Mouse (Mus musculus) left cerebral cortex, postnatal 36 days (tissue): ENCODE data around the gene Dock1. TPM values are rescaled to one million over a fixed set of nuclear protein-coding genes. Genes with fewer than 3 reads are reported as not detected.

Experiments
- DNase-seq, 2 experiments: peaks; one replicate each; pipeline ENCODE4 v3.0.0; 2021 to 2022; ENCODE audit warnings: low spot score in 2 of 2, mixed read lengths in 1 of 2
- intact Hi-C: fragments of 180-260 bp; cut with DNase I; formaldehyde crosslinking; loops from one replicate; pipeline ENCODE4 v1.15.1; 2025
- total RNA-seq, 2 experiments: library from RNA; stranded (reverse); gene quantifications; 2 replicates each; pipeline ENCODE4 v1.2.3; 2021

Dock1 gene
- total RNA-seq, 2 experiments from 2014 or later, result 20.3 to 22.8 TPM

- DNase-seq, result no peak
- intact Hi-C loops, result no loop called here
Observed at GRCm38 (mm10) chr7:134690806-134691205, 20.4 kb downstream of the Dock1 start.

DNA sequence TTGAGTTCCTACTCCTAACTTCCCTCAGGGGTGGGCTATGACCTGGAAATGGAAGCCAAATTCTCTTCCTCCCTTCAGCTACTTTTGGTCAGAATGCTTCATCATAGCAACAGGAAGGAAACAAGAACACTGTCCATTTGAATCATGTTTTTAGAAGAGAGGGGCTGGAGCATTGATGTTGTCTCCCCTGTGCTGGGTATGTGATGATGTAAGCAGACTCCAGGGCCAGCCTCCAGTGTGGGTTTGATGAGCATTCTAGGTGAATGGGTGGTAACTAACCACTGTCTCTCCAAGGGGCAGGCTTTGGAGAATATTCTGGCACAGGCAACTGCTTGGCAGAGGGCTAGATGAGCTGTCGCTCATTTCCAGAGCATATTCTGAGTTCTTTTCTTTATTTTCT is 22.9 kb downstream of the Dock1 start:
- DNase-seq, result no peak
- intact Hi-C loops, result no loop called here

DNA sequence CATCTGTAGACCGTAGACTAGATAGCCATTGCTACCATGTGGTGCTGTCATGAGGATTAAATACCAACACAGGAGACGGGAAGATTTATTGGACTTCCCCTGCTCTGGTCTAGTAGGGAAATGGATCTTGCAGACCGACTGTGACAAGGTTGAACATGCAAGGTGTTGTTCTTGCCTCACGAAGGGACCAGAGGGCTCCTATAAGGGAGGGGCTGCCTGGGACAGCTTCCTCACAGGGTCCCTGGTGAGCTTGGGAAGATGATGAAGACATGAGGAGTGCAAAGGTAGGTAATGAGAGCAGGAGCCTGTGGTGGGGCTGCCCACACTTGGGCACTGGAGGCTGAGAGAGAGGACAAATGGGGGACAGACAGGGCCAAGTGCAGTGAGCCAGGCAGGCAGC is 25.0 kb downstream of the Dock1 start:
- intact Hi-C loops, result no loop called here
- no peak for DNase-seq

GRCm38 (mm10) chr7:134696126-134696979 is 25.9 kb downstream of the Dock1 start:
- DNase-seq, result no peak
- intact Hi-C loops, result no loop called here

DNA sequence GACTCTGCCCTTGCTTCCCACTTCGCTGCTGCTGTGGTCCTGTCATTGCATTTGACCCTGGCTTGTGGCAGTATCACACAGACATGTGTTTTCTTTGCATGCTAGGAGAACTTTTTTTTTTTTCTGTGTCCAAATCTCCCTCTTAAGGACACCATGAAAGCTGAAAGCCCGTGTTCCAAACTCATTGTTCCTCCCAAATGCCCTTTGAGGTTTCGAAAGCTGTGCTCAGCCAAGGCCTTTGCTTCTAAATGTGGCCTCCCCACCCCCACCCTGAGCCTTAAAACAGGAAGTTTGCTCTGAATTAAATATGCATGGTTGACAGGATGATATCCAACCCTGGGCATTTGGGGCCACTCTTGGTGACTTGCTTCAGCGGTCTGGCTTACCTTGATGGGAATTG is 27.0 kb downstream of the Dock1 start:
- DNase-seq, result no peak
- intact Hi-C loops, result no loop called here

GRCm38 (mm10) chr7:134698246-134698645 is 27.8 kb downstream of the Dock1 start:
- intact Hi-C loops, result no loop called here
- DNase-seq, result no peak

GRCm38 (mm10) chr7:134700001-134700400 is 29.5 kb downstream of the Dock1 start:
- intact Hi-C loops, result no loop called here
- DNase-seq, result no peak

DNA sequence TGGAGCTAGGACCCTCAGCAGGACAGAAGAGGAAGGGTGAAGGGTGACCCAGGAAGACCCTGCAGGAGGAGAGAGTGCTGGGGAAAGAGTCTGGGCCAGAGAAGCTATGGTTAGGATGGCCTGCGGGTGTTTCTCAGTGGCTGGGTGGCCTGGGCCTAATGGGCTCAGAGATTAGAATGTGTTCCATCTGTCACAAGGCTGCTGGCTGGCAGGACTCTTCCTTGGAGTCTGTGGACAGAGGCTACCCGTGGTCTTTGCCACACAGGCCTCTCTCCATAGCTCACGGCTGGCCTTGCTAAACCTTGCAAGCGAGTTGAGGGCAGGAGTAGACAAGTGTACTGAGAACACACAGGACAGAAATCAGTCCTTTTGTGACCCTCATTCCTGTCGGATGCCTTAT is 32.0 kb downstream of the Dock1 start:
- no peak for DNase-seq

DNA sequence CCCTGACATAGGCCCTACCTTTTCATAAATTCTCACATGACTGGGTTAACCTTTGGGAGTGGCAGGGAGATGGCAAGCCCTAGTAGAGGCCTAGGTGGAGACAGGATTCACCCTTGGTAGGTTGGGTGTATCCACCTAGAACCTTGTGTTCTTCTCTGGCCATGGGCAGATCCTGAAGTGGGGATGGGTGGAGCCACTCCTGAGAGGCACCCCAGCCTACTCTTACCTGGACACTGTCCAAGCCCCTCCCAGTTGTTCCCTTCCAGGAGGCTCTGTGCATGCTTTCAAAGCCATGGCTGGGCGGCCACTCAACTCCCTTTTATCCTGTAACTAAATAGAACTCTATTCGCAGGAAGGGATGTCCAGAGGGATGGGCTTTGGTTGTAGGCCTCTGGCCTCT is 33.2 kb downstream of the Dock1 start:
- DNase-seq, result no peak
- intact Hi-C loops, result no loop called here

More for the DNA sequence above, 32.0 kb downstream of the Dock1 start:
- intact Hi-C loops, result no loop called here

DNA sequence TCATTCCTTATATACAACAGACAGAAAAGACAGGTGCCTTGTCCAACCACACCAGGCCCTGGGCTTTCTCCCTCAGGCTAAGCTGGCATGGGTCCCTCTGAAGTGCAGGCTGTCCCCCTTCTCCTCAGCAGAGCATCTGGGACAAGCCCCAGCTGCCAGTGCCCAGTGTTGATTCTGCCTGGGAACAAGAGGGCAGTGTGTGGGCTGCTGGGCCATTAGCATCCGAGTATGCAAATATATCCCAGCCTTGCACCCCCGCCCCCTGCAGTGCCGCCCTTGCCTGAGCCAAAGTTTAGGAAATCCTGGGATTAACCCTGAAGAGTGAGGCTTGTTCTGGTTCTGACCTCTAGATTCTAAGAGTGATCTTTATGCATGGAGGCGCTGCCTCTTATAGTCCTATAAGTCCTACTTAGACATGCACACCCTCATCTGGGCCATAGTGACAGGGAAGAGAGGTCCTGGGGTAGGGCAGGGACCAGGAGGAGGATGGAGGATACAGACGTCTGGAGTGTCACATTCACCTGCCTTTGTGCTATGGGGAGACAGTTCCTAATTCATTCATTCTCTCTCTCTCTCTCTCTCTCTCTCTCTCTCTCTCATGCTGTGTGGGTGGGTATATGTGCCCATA is 38.9 kb downstream of the Dock1 start:
- intact Hi-C loops, result loop anchor here (5.0 kb wide), 1 partner anchor 37 kb away; the partner anchor contains the start of gene Dock1

DNA sequence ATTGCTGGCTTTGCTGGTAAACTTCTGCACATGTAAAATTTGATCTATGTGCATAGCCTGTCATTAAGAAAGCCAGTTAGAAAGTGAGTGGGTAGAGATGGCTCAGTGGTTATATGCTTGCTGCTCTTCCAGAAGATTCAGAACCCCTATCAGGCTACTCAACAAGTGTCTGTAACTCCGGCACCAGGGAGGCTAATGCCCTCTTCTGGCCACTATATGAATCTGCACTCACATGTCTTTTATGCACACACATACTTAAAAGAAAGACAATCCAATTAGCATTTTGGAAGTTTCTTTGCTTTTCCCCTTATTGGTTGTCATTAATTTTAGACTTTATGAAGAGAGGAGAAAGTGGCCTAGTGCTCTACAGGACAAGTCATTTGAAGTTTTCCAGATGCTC is 41.1 kb downstream of the Dock1 start:
- no peak for DNase-seq
- intact Hi-C loops, result no loop called here

More for the DNA sequence above, 38.9 kb downstream of the Dock1 start:
- DNase-seq, result peak; percentile 25 to 35

GRCm38 (mm10) chr7:134719406-134719805 is 49.0 kb downstream of the Dock1 start:
- no peak for DNase-seq
- intact Hi-C loops, result no loop called here

DNA sequence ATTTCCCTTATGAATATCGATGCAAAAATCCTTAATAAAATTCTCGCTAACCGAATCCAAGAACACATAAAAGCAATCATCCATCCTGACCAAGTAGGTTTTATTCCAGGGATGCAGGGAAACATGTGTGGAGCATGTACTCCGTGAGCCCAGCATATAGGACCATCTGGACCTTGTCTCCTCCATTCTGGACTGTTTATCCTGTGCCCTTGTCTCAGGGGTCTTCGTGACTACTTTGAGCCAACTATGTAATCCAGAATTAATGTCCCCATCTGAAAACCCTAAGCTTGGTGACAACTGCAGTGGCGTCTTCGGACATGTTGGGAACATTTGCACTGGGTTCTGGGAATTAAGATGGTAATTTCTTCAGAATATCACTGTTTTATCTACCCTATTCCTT is 51.9 kb downstream of the Dock1 start:
- no peak for DNase-seq

GRCm38 (mm10) chr7:134722955-134723354 is 52.5 kb downstream of the Dock1 start:
- no peak for DNase-seq
- intact Hi-C loops, result no loop called here

More for the DNA sequence above, 51.9 kb downstream of the Dock1 start:
- intact Hi-C loops, result no loop called here

DNA sequence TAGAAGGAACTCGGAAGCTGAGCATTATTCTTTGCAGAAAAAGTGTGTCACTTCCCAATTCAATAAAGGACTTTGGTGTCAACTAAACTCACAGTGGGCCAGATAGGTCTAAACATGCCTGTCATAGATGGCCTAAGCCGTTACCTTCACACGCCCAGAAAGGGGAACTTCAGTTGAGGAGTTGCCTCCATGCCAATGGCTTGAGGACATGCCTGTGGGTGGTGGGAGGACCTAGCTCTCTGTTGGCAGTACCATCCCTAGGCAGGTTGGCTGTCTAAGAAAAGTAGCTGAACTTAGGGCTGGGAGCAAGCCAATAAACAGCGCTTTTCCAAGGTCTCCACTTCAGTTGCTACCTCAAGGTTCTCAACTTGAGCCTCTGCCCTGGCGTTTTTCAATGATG is 53.1 kb downstream of the Dock1 start:
- intact Hi-C loops, result no loop called here
- no peak for DNase-seq

GRCm38 (mm10) chr7:134724841-134725240 is 54.4 kb downstream of the Dock1 start:
- DNase-seq, result no peak
- intact Hi-C loops, result loop anchor here (2.0 kb wide), 1 partner anchor 50 kb away; no protein-coding TSS in a partner anchor

GRCm38 (mm10) chr7:134725551-134726529 is 55.4 kb downstream of the Dock1 start:
- DNase-seq, result peak in 1 of 2 experiments; percentile 13
- intact Hi-C loops, result loop anchor here (2.0 kb wide), 1 partner anchor 49 kb away; no protein-coding TSS in a partner anchor

- intact Hi-C loops, result no loop called here
- no peak for DNase-seq
Observed at GRCm38 (mm10) chr7:134726530-134727258, 56.2 kb downstream of the Dock1 start.

- intact Hi-C loops, result no loop called here
- DNase-seq, result no peak
Observed at GRCm38 (mm10) chr7:134729348-134729747, 58.9 kb downstream of the Dock1 start.
